Mouse (Mus musculus) cortical plate, adult 2 months (tissue): ENCODE measurements at regions not wholly inside any gene's neighbourhood (a gene's known extent, or its start where the extent isn't known, plus 50 kb on each side); places are given as distances from the start of the nearest gene placed in this dataset.

Source experiments
- CTCF ChIP-seq: fragments of 200-500 bp; IDR thresholded peaks from 2 replicates; pipeline ENCODE4 v1.5.1; 2011; ENCODE audit warnings: mild to moderate bottlenecking, control low read depth, low read length; ENCODE audit not compliant: insufficient read depth; ENCODE audit errors: extremely low read depth
- POLR2A ChIP-seq: fragments of 200-500 bp; IDR thresholded peaks from 2 replicates; pipeline ENCODE4 v1.6.1; 2011; ENCODE audit warnings: mild to moderate bottlenecking, low read length, control low read depth; ENCODE audit not compliant: insufficient read depth; ENCODE audit errors: extremely low read depth

GRCm38 (mm10) chr6:100176914-100177560, 110.2 kb downstream of the Rybp start:
- TF ChIP-seq POLR2A: no peak
- TF ChIP-seq CTCF: no peak
